Mouse (Mus musculus) neural tube, embryonic 12.5 days (tissue): Measurements from ENCODE around the gene Olfr459. TPM values are rescaled to one million over a fixed set of nuclear protein-coding genes. Genes with fewer than 3 reads are reported as not detected.
A peak's percentile ranks its signal among the peaks of the same experiment; 100 is the strongest.

Experiments used
- ATAC-seq: fragments of 200-750 bp; cut with Nextera tagmentation; 2 replicates; pipeline ENCODE4 v1.8.0; 2017; ENCODE audit warnings: low read depth, mild to moderate bottlenecking, moderate TSS enrichment, moderate library complexity; ENCODE audit not compliant: low FRiP score
- H3K27ac ChIP-seq: fragments of 300-500 bp; sonication (generic); 2 replicates; pipeline ENCODE4 v1.5.1; 2016
- H3K27me3 ChIP-seq: fragments of 300-500 bp; sonication (generic); replicated peaks from 2 replicates; pipeline ENCODE4 v1.6.1; 2016; ENCODE audit warnings: mild to moderate bottlenecking
- H3K36me3 ChIP-seq: fragments of 300-500 bp; sonication (generic); 2 replicates; pipeline ENCODE4 v1.6.1; 2016; ENCODE audit warnings: mild to moderate bottlenecking
- H3K4me1 ChIP-seq: fragments of 300-500 bp; sonication (generic); 2 replicates; pipeline ENCODE4 v1.6.1; 2016
- H3K4me2 ChIP-seq: fragments of 300-500 bp; sonication (generic); replicated peaks from 2 replicates; pipeline ENCODE4 v1.6.1; 2016; ENCODE audit warnings: mild to moderate bottlenecking
- H3K4me3 ChIP-seq: fragments of 300-500 bp; sonication (generic); 2 replicates; pipeline ENCODE4 v1.5.1; 2016
- H3K9ac ChIP-seq: fragments of 300-500 bp; sonication (generic); 2 replicates; pipeline ENCODE4 v1.6.1; 2016; ENCODE audit warnings: mild to moderate bottlenecking
- H3K9me3 ChIP-seq: fragments of 300-500 bp; sonication (generic); 2 replicates; pipeline ENCODE4 v1.6.1; 2016; ENCODE audit warnings: mild to moderate bottlenecking
- WGBS: fragments of 180-500 bp; shearing (Covaris S2); methylation state at CpG from one replicate; pipeline ENCODE4 v1.1.7; 2016; 5-methylcytosine and 5-hydroxymethylcytosine counted together
- polyA plus RNA-seq: library from polyadenylated mRNA; unstranded; fragments of >200 nt; fragmentation: Nextera tagmentation; extraction: Ambion mirVana; gene quantifications from 2 replicates; pipeline ENCODE4 v1.2.1, GENCODE M21; 2016

The Olfr459 gene
- polyA plus RNA-seq: not detected in 2 replicates

- no peaks in the 10 kb centered on the region for H3K9me3 ChIP-seq
Observed at GRCm38 (mm10) chr6:41775077-41775476, at the start of gene Olfr459. TSS of gene Olfr459 (minus strand) at chr6:41775177.

GRCm38 (mm10) chr6:41824086-41824485, 49.1 kb upstream of the Olfr459 start:
- H3K9me3 ChIP-seq: no peaks in the 10 kb centered on the region
- H3K27me3 ChIP-seq: no peaks in the 10 kb centered on the region
- no peak overlapping the region for H3K27ac ChIP-seq
- ATAC-seq: no peak
- H3K9ac ChIP-seq: no peak overlapping the region
- no peak overlapping the region for H3K4me2 ChIP-seq
- H3K36me3 ChIP-seq: no peaks in the 10 kb centered on the region
- no peaks in the 10 kb centered on the region for H3K4me1 ChIP-seq
- H3K4me3 ChIP-seq: no peak overlapping the region

More at GRCm38 (mm10) chr6:41775077-41775476, at the start of gene Olfr459:
- H3K36me3 ChIP-seq: no peaks in the 10 kb centered on the region
- H3K27ac ChIP-seq: no peak within 1 kb of the TSS
- WGBS: 88% methylated on average over 7 of the region's 7 CpGs
- H3K4me1 ChIP-seq: no peaks in the 10 kb centered on the region
- H3K27me3 ChIP-seq: no peaks in the 10 kb centered on the region
- H3K4me3 ChIP-seq: no peak within 1 kb of the TSS
- H3K4me2 ChIP-seq: no peak within 1 kb of the TSS
- H3K9ac ChIP-seq: no peak within 1 kb of the TSS
- ATAC-seq: no peak

- no peak overlapping the region for H3K27ac ChIP-seq
Observed at GRCm38 (mm10) chr6:41786700-41787099, 11.7 kb upstream of the Olfr459 start.

GRCm38 (mm10) chr6:41775721-41776120, 744 bp upstream of the Olfr459 start:
- Histone ChIP-seq H3K27me3 (no peaks in the 10 kb centered on the region), H3K9ac (no peak overlapping the region), H3K9me3 (no peaks in the 10 kb centered on the region), H3K36me3 (no peaks in the 10 kb centered on the region), H3K27ac (no peak overlapping the region), H3K4me1 (no peaks in the 10 kb centered on the region), H3K4me3 (no peak overlapping the region), H3K4me2 (no peak overlapping the region)
- no peak for ATAC-seq
- WGBS: 85% methylated on average over 6 of the region's 6 CpGs

More at GRCm38 (mm10) chr6:41786700-41787099, 11.7 kb upstream of the Olfr459 start:
- no peaks in the 10 kb centered on the region for H3K4me1 ChIP-seq
- no peak overlapping the region for H3K9ac ChIP-seq
- no peaks in the 10 kb centered on the region for H3K9me3 ChIP-seq
- no peak overlapping the region for H3K4me3 ChIP-seq
- H3K27me3 ChIP-seq: no peaks in the 10 kb centered on the region
- H3K36me3 ChIP-seq: no peaks in the 10 kb centered on the region
- no peak overlapping the region for H3K4me2 ChIP-seq
- ATAC-seq: no peak
- 91% methylated on average over 2 of the region's 2 CpGs for WGBS

GRCm38 (mm10) chr6:41769872-41770271, 5.1 kb downstream of the Olfr459 start:
- Histone ChIP-seq H3K27me3 (no peaks in the 10 kb centered on the region), H3K4me1 (no peaks in the 10 kb centered on the region), H3K36me3 (no peaks in the 10 kb centered on the region), H3K4me3 (no peak overlapping the region), H3K4me2 (no peak overlapping the region), H3K27ac (no peak overlapping the region), H3K9me3 (no peaks in the 10 kb centered on the region), H3K9ac (no peak overlapping the region)
- 86% methylated on average over 1 of the region's 1 CpGs for WGBS
- ATAC-seq: no peak

- Histone ChIP-seq H3K9me3 (no peaks in the 10 kb centered on the region), H3K4me3 (no peak overlapping the region), H3K27ac (no peak overlapping the region), H3K4me1 (no peaks in the 10 kb centered on the region), H3K27me3 (no peaks in the 10 kb centered on the region), H3K4me2 (no peak overlapping the region), H3K9ac (no peak overlapping the region), H3K36me3 (no peaks in the 10 kb centered on the region)
- ATAC-seq: no peak
- 88% methylated on average over 5 of the region's 5 CpGs for WGBS
Observed at GRCm38 (mm10) chr6:41764306-41764705, 10.7 kb downstream of the Olfr459 start.

GRCm38 (mm10) chr6:41762370-41762757, 12.6 kb downstream of the Olfr459 start:
- no peak overlapping the region for H3K27ac ChIP-seq
- no peaks in the 10 kb centered on the region for H3K27me3 ChIP-seq
- no peak overlapping the region for H3K4me3 ChIP-seq
- no peak for ATAC-seq
- no peaks in the 10 kb centered on the region for H3K4me1 ChIP-seq
- no peaks in the 10 kb centered on the region for H3K9me3 ChIP-seq
- no peaks in the 10 kb centered on the region for H3K36me3 ChIP-seq
- WGBS: 79% methylated on average over 1 of the region's 1 CpGs
- H3K9ac ChIP-seq: no peak overlapping the region
- H3K4me2 ChIP-seq: no peak overlapping the region

GRCm38 (mm10) chr6:41761702-41762369, 13.1 kb downstream of the Olfr459 start:
- Histone ChIP-seq H3K36me3 (no peaks in the 10 kb centered on the region), H3K9me3 (no peaks in the 10 kb centered on the region), H3K9ac (no peak overlapping the region), H3K27me3 (no peaks in the 10 kb centered on the region), H3K27ac (no peak overlapping the region), H3K4me1 (no peaks in the 10 kb centered on the region), H3K4me2 (no peak overlapping the region), H3K4me3 (no peak overlapping the region)
- ATAC-seq: peak; percentile 89
- 11% methylated on average over 1 of the region's 1 CpGs for WGBS

GRCm38 (mm10) chr6:41759618-41760017, 15.4 kb downstream of the Olfr459 start:
- no peak overlapping the region for H3K4me2 ChIP-seq
- H3K9me3 ChIP-seq: no peaks in the 10 kb centered on the region
- no peaks in the 10 kb centered on the region for H3K4me1 ChIP-seq
- no peak overlapping the region for H3K4me3 ChIP-seq
- 84% methylated on average over 2 of the region's 2 CpGs for WGBS
- H3K9ac ChIP-seq: no peak overlapping the region
- ATAC-seq: no peak
- no peak overlapping the region for H3K27ac ChIP-seq
- H3K27me3 ChIP-seq: no peaks in the 10 kb centered on the region
- H3K36me3 ChIP-seq: no peaks in the 10 kb centered on the region

- WGBS: 90% methylated on average over 1 of the region's 1 CpGs
- Histone ChIP-seq H3K27me3 (no peaks in the 10 kb centered on the region), H3K9ac (no peak overlapping the region), H3K36me3 (no peaks in the 10 kb centered on the region), H3K27ac (no peak overlapping the region), H3K4me1 (no peaks in the 10 kb centered on the region), H3K4me2 (no peak overlapping the region), H3K9me3 (no peaks in the 10 kb centered on the region), H3K4me3 (no peak overlapping the region)
- ATAC-seq: no peak
Observed at GRCm38 (mm10) chr6:41758421-41758820, 16.6 kb downstream of the Olfr459 start.

GRCm38 (mm10) chr6:41757199-41757598, 17.8 kb downstream of the Olfr459 start:
- no peak for ATAC-seq
- no peak overlapping the region for H3K4me3 ChIP-seq
- no peaks in the 10 kb centered on the region for H3K36me3 ChIP-seq
- no peak overlapping the region for H3K4me2 ChIP-seq
- WGBS: 78% methylated on average over 3 of the region's 3 CpGs
- no peaks in the 10 kb centered on the region for H3K9me3 ChIP-seq
- no peak overlapping the region for H3K27ac ChIP-seq
- H3K9ac ChIP-seq: no peak overlapping the region
- H3K27me3 ChIP-seq: no peaks in the 10 kb centered on the region
- no peaks in the 10 kb centered on the region for H3K4me1 ChIP-seq

- H3K9ac ChIP-seq: no peak overlapping the region
- no peaks in the 10 kb centered on the region for H3K9me3 ChIP-seq
- ATAC-seq: no peak
- H3K36me3 ChIP-seq: no peaks in the 10 kb centered on the region
- no peak overlapping the region for H3K27ac ChIP-seq
- no peaks in the 10 kb centered on the region for H3K4me1 ChIP-seq
- H3K4me2 ChIP-seq: no peak overlapping the region
- no peaks in the 10 kb centered on the region for H3K27me3 ChIP-seq
- H3K4me3 ChIP-seq: no peak overlapping the region
- 78% methylated on average over 6 of the region's 6 CpGs for WGBS
Observed at GRCm38 (mm10) chr6:41754626-41755025, 20.4 kb downstream of the Olfr459 start.

GRCm38 (mm10) chr6:41744664-41745392, 30.1 kb downstream of the Olfr459 start:
- Histone ChIP-seq H3K4me3 (no peak overlapping the region), H3K36me3 (no peaks in the 10 kb centered on the region), H3K27me3 (no peaks in the 10 kb centered on the region), H3K4me2 (no peak overlapping the region), H3K4me1 (no peaks in the 10 kb centered on the region), H3K9ac (no peak overlapping the region), H3K27ac (no peak overlapping the region), H3K9me3 (no peaks in the 10 kb centered on the region)
- ATAC-seq: no peak
- 72% methylated on average over 5 of the region's 5 CpGs for WGBS
